Mouse (Mus musculus): ENCODE measurements around the gene Snrpn. TPM values are rescaled to one million over a fixed set of nuclear protein-coding genes. Genes with fewer than 3 reads are reported as not detected.
"Not testable (repeated sequence)": the region's sequence is repeated elsewhere in the genome, so short reads cannot be mapped to it uniquely, and the experiment has no call there.

Gene Snrpn
- 49.9 and 51.3 TPM in 2 replicates for polyA plus RNA-seq (2014; fragmentation: Nextera tagmentation; extraction: Ambion mirVana)

DNA sequence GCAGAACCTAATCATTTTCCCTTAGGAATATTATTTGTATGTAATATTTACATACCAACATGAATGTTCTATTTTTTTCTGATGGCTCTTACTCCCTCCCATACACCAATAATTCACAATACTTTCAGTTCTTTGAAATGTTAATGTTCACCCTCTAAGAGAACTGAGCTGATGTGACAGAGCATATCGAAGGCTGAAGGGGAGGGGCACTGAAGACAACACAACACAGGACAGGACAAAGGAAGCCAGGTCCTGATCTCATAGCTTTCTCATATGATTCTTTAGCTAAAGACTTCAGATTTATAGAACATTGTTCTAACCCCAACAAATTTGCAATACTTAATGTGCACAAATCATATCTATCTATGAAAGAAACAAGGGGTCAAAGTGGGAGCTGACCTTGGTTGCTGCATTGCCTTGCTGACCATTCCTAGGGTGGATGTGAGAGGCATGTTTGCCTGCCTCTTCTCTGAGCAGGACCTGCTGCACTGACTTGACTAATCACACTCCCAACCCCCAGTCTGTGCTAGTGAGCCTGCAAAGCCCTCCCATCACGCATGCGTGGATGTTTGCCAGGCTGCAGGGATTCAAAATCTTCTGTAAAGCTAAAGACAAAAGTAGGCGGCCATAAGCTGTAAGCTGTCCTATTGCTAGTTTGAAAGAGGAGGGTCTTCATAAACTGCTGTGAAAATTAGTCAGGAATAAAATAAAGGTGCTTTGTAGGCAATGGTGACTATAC is at the start of gene Snrpn:
Gene Snrpn, minus strand, starts transcription at position 478 of the 739 bp plus-strand sequence.
- DNase-seq (ENCODE audit: low spot score) (no peak), ATAC-seq (replicated peaks; ENCODE audit: low FRiP score, low TSS enrichment, low read depth) (no peak)
- H3K4me3 ChIP-seq (ENCODE audit: low read depth, low read length), result no peak within 1 kb of the TSS
- H3K9ac ChIP-seq (ENCODE audit: low read length), result no peak within 1 kb of the TSS
- H3K9me3 ChIP-seq (ENCODE audit: control insufficient read depth, low read length), result no peaks in the 10 kb centered on the region
- WGBS, result 62% methylated on average over 4 of the region's 4 CpGs
- no peaks in the 10 kb centered on the region for H3K27me3 ChIP-seq (replicated peaks; ENCODE audit: control insufficient read depth, insufficient read depth, low read length)
- no peaks in the 10 kb centered on the region for H3K4me1 ChIP-seq (replicated peaks; ENCODE audit: control insufficient read depth, insufficient read depth, low read length)
- H3K4me2 ChIP-seq (ENCODE audit: low read length), result no peak within 1 kb of the TSS
- H3K27ac ChIP-seq (ENCODE audit: low read depth), result no peak within 1 kb of the TSS
- H3K36me3 ChIP-seq (ENCODE audit: control insufficient read depth, insufficient read depth, low read length), result no peaks in the 10 kb centered on the region

DNA sequence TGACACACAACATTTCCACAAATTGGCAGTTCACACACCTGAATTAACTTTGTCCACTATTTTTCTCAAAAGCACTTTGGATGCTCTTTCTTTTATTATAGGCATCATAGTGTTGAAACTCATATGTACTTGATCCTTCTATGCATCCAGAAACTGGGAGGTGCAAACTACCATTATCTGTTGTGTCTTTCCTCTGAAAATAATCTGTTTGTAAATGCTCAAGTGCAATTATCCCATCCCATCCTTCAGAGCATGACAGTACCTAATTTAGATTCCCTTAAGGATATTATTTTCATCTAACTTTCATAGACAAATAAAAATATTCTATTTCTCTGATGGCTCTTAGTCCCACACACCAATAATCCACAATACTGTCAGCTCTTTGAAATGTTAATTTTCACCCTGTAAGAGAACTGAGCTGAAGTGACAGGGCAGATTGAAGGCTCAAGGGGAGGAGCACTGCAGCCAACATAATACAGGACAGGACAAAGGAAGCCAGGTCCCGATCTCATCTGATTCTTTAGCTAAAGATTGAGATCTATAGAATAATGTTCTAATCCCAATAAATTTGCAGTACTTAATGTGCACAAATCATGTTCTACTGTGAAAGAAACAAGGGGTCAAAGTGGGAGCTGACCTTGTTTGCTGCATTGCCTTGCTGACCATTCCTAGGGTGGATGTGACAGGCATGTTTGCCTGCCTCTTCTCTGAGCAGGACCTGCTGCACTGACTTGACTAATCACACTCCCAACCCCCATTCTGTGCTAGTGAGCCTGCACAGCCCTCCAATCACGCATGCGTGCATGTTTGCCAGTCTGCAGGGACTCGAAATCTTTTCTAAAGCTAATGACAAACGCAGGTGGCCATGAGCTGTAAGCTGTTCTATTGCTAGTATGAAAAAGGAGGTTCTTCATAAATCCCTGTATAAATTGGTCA is 30.5 kb upstream of the Snrpn start:
- Histone ChIP-seq H3K36me3 (ENCODE audit: control insufficient read depth, insufficient read depth, low read length) (no peaks in the 10 kb centered on the region), H3K4me1 (replicated peaks; ENCODE audit: control insufficient read depth, insufficient read depth, low read length) (no peaks in the 10 kb centered on the region)
- no peak for DNase-seq (ENCODE audit: low spot score)

DNA sequence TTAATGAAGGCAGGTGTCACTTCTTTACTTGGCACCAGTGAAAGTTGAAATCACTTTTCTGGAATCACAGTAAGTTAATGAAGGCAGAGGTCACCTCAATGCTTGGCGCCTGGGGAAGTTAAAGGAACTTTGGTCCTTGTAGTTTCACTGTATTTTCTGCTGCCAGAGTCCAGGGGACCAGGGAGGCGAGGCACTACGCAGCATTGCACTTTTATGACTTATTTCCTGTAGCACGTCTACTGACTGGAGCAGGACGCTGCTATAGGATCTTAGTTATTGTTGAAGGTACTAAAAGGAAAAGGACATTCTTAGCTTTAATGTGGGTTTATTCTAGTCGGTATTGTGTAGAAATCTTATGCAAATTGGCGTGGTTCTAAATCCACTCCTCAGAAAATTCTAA is 14.7 kb downstream of the Snrpn start:
- H3K4me3 ChIP-seq (ENCODE audit: low read depth, low read length), result no peak overlapping the region

More for the DNA sequence above, 30.5 kb upstream of the Snrpn start:
- 58% methylated on average over 5 of the region's 5 CpGs for WGBS
- Histone ChIP-seq H3K9ac (ENCODE audit: low read length) (no peak overlapping the region), H3K4me2 (ENCODE audit: low read length) (no peak overlapping the region), H3K9me3 (ENCODE audit: control insufficient read depth, low read length) (no peaks in the 10 kb centered on the region), H3K27me3 (replicated peaks; ENCODE audit: control insufficient read depth, insufficient read depth, low read length) (no peaks in the 10 kb centered on the region), H3K27ac (ENCODE audit: low read depth) (no peak overlapping the region), H3K4me3 (ENCODE audit: low read depth, low read length) (no peak overlapping the region)
- no peak for ATAC-seq (replicated peaks; ENCODE audit: low FRiP score, low TSS enrichment, low read depth)

DNA sequence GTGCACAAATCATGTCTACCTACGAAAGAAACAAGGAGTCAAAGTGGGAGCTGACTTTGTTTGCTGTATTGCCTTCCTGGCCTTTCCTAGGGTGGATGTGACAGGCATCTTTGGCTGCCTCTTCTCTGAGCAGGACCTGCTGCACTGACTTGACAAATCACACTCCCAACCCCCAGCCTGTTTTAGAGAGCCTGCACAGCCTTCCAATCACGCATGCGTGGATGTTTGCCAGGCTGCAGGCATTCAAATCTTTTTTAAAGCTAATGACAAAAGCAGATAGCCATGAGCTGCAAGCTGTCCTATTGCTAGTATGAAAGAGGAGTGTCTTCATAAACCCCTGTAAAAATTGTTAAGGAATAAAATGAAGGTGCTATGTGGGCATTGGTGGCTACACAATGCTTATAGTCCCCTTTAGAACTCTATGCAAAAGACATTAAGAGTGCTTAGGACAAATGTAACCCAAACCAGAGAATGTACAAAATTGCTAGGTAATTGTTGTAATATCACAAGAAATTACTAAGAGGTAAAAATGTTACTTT is 16.9 kb downstream of the Snrpn start:
- 48% methylated on average over 3 of the region's 3 CpGs for WGBS
- not testable (repeated sequence) for H3K36me3 ChIP-seq (ENCODE audit: control insufficient read depth, insufficient read depth, low read length); H3K4me3 ChIP-seq (ENCODE audit: low read depth, low read length); ATAC-seq (replicated peaks; ENCODE audit: low FRiP score, low TSS enrichment, low read depth); H3K9ac ChIP-seq (ENCODE audit: low read length); H3K9me3 ChIP-seq (ENCODE audit: control insufficient read depth, low read length); H3K4me2 ChIP-seq (ENCODE audit: low read length); H3K27me3 ChIP-seq (replicated peaks; ENCODE audit: control insufficient read depth, insufficient read depth, low read length); DNase-seq (ENCODE audit: low spot score); H3K4me1 ChIP-seq (replicated peaks; ENCODE audit: control insufficient read depth, insufficient read depth, low read length); H3K27ac ChIP-seq (ENCODE audit: low read depth)

More for the DNA sequence above, 14.7 kb downstream of the Snrpn start:
- 68% methylated on average over 7 of the region's 7 CpGs for WGBS
- H3K27ac ChIP-seq (ENCODE audit: low read depth), result no peak overlapping the region
- no peak for DNase-seq (ENCODE audit: low spot score)
- H3K9ac ChIP-seq (ENCODE audit: low read length), result no peak overlapping the region
- H3K4me2 ChIP-seq (ENCODE audit: low read length), result no peak overlapping the region
- H3K9me3 ChIP-seq (ENCODE audit: control insufficient read depth, low read length), result no peaks in the 10 kb centered on the region
- no peaks in the 10 kb centered on the region for H3K4me1 ChIP-seq (replicated peaks; ENCODE audit: control insufficient read depth, insufficient read depth, low read length)
- ATAC-seq (replicated peaks; ENCODE audit: low FRiP score, low TSS enrichment, low read depth), result no peak
- H3K36me3 ChIP-seq (ENCODE audit: control insufficient read depth, insufficient read depth, low read length), result no peaks in the 10 kb centered on the region
- H3K27me3 ChIP-seq (replicated peaks; ENCODE audit: control insufficient read depth, insufficient read depth, low read length), result no peaks in the 10 kb centered on the region

DNA sequence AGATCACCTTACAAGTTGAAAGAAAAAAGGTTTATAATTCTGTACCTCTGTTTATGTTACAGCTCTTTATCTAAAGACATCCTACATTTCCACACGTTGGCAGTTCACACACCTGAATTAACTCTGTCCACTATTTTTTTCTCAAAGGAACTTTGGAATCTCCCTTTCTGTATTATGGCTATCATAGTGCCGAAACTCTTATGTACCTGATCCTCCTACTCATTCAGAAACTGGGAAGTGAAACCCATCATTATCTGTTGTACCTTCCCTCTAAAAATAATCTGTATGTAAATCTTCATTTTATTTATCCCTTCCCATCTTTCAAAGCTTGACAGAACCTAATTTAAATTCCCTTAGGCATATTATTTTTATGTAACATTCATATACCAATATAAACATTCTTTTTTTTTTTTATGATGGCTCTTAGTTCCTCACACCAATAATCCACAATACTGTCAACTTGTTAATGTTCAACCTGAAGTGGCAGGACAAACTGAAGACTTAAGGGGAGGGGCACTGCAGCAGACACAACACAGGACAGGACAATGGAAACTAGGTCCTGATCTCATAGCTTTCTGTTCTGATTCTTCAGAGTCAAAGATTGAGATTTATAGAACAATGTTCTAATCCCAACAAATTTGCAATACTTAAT is 17.5 kb downstream of the Snrpn start:
- ATAC-seq (replicated peaks; ENCODE audit: low FRiP score, low TSS enrichment, low read depth) (no peak), DNase-seq (ENCODE audit: low spot score) (no peak)
- no peaks in the 10 kb centered on the region for H3K4me1 ChIP-seq (replicated peaks; ENCODE audit: control insufficient read depth, insufficient read depth, low read length)
- H3K4me2 ChIP-seq (ENCODE audit: low read length), result no peak overlapping the region
- 54% methylated on average over 2 of the region's 2 CpGs for WGBS
- H3K4me3 ChIP-seq (ENCODE audit: low read depth, low read length), result no peak overlapping the region
- H3K27me3 ChIP-seq (replicated peaks; ENCODE audit: control insufficient read depth, insufficient read depth, low read length), result no peaks in the 10 kb centered on the region
- H3K36me3 ChIP-seq (ENCODE audit: control insufficient read depth, insufficient read depth, low read length), result no peaks in the 10 kb centered on the region
- H3K9ac ChIP-seq (ENCODE audit: low read length), result no peak overlapping the region
- H3K9me3 ChIP-seq (ENCODE audit: control insufficient read depth, low read length), result no peaks in the 10 kb centered on the region
- H3K27ac ChIP-seq (ENCODE audit: low read depth), result no peak overlapping the region

DNA sequence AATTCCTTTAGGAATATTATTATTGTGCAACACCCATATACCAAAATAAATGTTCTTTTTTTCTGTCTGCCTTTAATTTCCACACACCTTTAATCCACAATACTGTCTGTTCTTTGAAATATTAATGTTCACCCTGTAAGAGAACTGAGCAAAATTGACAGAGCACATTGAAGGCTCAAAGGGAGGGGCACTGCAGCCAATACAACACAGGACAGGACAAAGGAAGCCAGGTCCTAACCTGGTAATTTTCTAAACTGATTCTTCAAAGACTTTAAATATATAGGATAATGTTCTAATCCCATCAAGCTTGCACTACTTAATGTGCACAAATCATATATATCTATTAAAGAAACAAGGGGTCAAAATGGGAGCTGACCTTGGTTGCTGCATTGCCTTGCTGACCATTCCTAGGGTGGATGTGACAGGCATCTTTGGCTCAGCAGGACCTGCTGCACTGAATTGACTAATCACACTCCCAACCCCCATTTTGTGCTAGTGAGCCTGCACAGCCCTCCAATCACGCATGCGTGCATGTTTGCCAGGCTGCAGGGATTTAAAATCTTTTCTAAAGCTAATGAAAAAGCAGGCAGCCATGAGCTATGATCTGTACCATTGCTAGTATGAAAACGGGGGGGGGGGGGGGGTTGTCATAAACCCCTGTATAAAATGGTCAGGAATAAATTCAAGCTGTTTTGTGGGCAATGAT is 42.7 kb downstream of the Snrpn start:
- Histone ChIP-seq H3K9ac (ENCODE audit: low read length) (no peak overlapping the region), H3K4me2 (ENCODE audit: low read length) (no peak overlapping the region), H3K36me3 (ENCODE audit: control insufficient read depth, insufficient read depth, low read length) (no peaks in the 10 kb centered on the region), H3K4me3 (ENCODE audit: low read depth, low read length) (no peak overlapping the region), H3K9me3 (ENCODE audit: control insufficient read depth, low read length) (no peaks in the 10 kb centered on the region), H3K27me3 (replicated peaks; ENCODE audit: control insufficient read depth, insufficient read depth, low read length) (no peaks in the 10 kb centered on the region), H3K27ac (ENCODE audit: low read depth) (no peak overlapping the region), H3K4me1 (replicated peaks; ENCODE audit: control insufficient read depth, insufficient read depth, low read length) (no peaks in the 10 kb centered on the region)
- WGBS, result 64% methylated on average over 3 of the region's 3 CpGs
- no peak for DNase-seq (ENCODE audit: low spot score)
- ATAC-seq (replicated peaks; ENCODE audit: low FRiP score, low TSS enrichment, low read depth), result no peak

DNA sequence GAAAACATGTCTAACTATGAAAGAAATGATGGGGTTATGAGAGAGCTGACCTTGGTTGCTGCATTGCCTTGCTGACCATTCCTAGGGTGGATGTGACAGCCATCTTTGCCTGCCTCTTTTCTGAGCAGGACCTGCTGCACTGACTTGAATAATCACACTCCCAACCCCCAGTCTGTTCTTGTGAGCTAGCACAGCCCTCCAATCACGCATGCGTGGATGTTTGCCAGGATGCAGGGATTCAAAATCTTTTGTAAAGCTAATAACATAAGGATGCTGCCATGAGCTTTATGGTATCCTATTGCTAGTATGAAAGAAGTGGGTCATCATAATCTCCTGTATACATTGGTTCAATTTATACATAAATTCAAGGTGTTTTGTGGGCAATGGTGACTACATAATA is 63.7 kb downstream of the Snrpn start:
- H3K9ac ChIP-seq (ENCODE audit: low read length), result no peak overlapping the region
- no peak overlapping the region for H3K4me2 ChIP-seq (ENCODE audit: low read length)
- H3K36me3 ChIP-seq (ENCODE audit: control insufficient read depth, insufficient read depth, low read length), result no peaks in the 10 kb centered on the region
- no peaks in the 10 kb centered on the region for H3K27me3 ChIP-seq (replicated peaks; ENCODE audit: control insufficient read depth, insufficient read depth, low read length)
- DNase-seq (ENCODE audit: low spot score) (no peak), ATAC-seq (replicated peaks; ENCODE audit: low FRiP score, low TSS enrichment, low read depth) (no peak)
- no peak overlapping the region for H3K27ac ChIP-seq (ENCODE audit: low read depth)
- no peaks in the 10 kb centered on the region for H3K9me3 ChIP-seq (ENCODE audit: control insufficient read depth, low read length)
- H3K4me1 ChIP-seq (replicated peaks; ENCODE audit: control insufficient read depth, insufficient read depth, low read length), result no peaks in the 10 kb centered on the region
- no peak overlapping the region for H3K4me3 ChIP-seq (ENCODE audit: low read depth, low read length)
- WGBS, result 61% methylated on average over 2 of the region's 2 CpGs
